Mouse (Mus musculus) kidney, embryonic 14.5 days (tissue): ENCODE data around the gene Gnat2. TPM values are rescaled to one million over a fixed set of nuclear protein-coding genes. Genes with fewer than 3 reads are reported as not detected.

Experiments
- ATAC-seq: fragments of 200-750 bp; cut with Nextera tagmentation; 2 replicates; pipeline ENCODE4 v1.8.0; 2017; ENCODE audit warnings: moderate number of reproducible peaks, mild to moderate bottlenecking, moderate TSS enrichment, moderate library complexity; ENCODE audit not compliant: low FRiP score, low TSS enrichment
- H3K27ac ChIP-seq: fragments of 300-500 bp; sonication (generic); 2 replicates; pipeline ENCODE4 v1.5.1; 2014; ENCODE audit warnings: low read depth, mild to moderate bottlenecking, low read length, moderate library complexity, mixed read lengths
- H3K27me3 ChIP-seq: fragments of 300-500 bp; sonication (generic); 2 replicates; pipeline ENCODE4 v1.6.1; 2014; ENCODE audit warnings: mild to moderate bottlenecking, low read length; ENCODE audit not compliant: control insufficient read depth, insufficient read depth
- H3K36me3 ChIP-seq: fragments of 300-500 bp; sonication (generic); 2 replicates; pipeline ENCODE4 v1.6.1; 2014; ENCODE audit warnings: low read length, mixed read lengths; ENCODE audit not compliant: control insufficient read depth, insufficient read depth
- H3K4me1 ChIP-seq: fragments of 300-500 bp; sonication (generic); 2 replicates; pipeline ENCODE4 v1.6.1; 2014; ENCODE audit warnings: low read length, mixed read lengths; ENCODE audit not compliant: control insufficient read depth, insufficient read depth
- H3K4me2 ChIP-seq: fragments of 300-500 bp; sonication (generic); replicated peaks from 2 replicates; pipeline ENCODE4 v1.6.1; 2014; ENCODE audit warnings: low read depth, mild to moderate bottlenecking, low read length
- H3K4me3 ChIP-seq: fragments of 300-500 bp; sonication (generic); 2 replicates; pipeline ENCODE4 v1.5.1; 2014; ENCODE audit warnings: mild to moderate bottlenecking, low read length
- H3K9ac ChIP-seq: fragments of 300-500 bp; sonication (generic); 2 replicates; pipeline ENCODE4 v1.6.1; 2014; ENCODE audit warnings: low read depth, mild to moderate bottlenecking, low read length, moderate library complexity
- H3K9me3 ChIP-seq: fragments of 300-500 bp; sonication (generic); 2 replicates; pipeline ENCODE4 v1.6.1; 2016; ENCODE audit warnings: low read length; ENCODE audit not compliant: control insufficient read depth
- WGBS: fragments of 180-500 bp; shearing (Covaris S2); extraction: QIAGEN DNeasy Blood & Tissue Kit; methylation state at CpG from one replicate; pipeline ENCODE4 v1.1.7; 2014; 5-methylcytosine and 5-hydroxymethylcytosine counted together
- polyA plus RNA-seq: library from polyadenylated mRNA; unstranded; fragments of >200 nt; fragmentation: Nextera tagmentation; extraction: Ambion mirVana; gene quantifications from 2 replicates; pipeline ENCODE4 v1.2.1, GENCODE M21; 2014

Gnat2 gene
- polyA plus RNA-seq, 1 experiment from 2014 or later, result 1.5 TPM

DNA sequence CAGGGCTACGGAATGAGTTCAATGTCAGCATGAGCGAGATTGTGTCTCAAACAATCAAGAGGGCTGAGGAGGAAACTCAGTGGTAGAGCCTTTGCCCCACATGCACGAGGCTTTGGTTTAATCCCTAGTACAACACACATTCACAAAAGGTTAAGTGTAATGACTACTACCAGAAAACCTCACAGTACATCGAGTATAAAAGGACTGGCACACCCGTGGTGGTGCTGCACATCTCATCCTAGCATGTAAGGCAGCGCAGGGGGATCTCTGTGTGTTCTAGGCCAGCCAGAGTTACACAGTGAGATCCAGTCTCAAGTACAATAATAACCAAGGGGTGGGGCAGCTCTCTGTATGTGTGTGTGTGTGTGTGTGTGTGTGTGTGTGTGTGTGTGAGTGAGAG lies 24.9 kb downstream of the Gnat2 start:
- no peak overlapping the region for H3K4me3 ChIP-seq
- H3K27ac ChIP-seq, result no peak overlapping the region
- peaks cover 60% of the 10 kb centered on the region for H3K36me3 ChIP-seq
- WGBS, result 94% methylated on average over 6 of the region's 6 CpGs
- H3K4me1 ChIP-seq, result no peaks in the 10 kb centered on the region
- H3K4me2 ChIP-seq, result no peak overlapping the region
- no peaks in the 10 kb centered on the region for H3K9me3 ChIP-seq
- no peak for ATAC-seq
- no peaks in the 10 kb centered on the region for H3K27me3 ChIP-seq
- H3K9ac ChIP-seq, result no peak overlapping the region

DNA sequence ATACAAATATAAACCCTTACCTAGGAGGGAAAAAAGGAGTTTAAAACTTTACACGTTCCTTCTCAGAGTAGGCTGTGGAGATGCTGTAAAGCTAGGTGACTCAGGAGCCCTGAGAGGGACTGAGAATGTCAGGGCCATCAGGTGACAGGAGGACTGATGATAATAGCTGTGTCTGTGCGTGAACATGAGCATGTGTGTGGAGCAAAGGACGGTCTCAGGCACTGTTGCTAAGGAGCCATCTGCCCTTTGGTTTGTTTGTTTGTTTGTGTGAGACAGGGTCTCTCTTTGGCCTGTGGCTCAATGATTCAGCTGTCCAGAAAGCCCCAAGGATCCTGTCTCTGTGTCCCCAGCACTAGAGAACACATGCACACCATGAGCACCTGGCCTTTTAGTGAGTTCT lies 28.5 kb downstream of the Gnat2 start:
- ATAC-seq, result no peak
- 85% methylated on average over 3 of the region's 3 CpGs for WGBS
- no peak overlapping the region for H3K4me3 ChIP-seq
- no peaks in the 10 kb centered on the region for H3K4me1 ChIP-seq
- H3K27me3 ChIP-seq, result no peaks in the 10 kb centered on the region
- H3K36me3 ChIP-seq, result peaks cover 39% of the 10 kb centered on the region
- no peaks in the 10 kb centered on the region for H3K9me3 ChIP-seq
- H3K27ac ChIP-seq, result no peak overlapping the region
- H3K4me2 ChIP-seq, result no peak overlapping the region
- H3K9ac ChIP-seq, result no peak overlapping the region

DNA sequence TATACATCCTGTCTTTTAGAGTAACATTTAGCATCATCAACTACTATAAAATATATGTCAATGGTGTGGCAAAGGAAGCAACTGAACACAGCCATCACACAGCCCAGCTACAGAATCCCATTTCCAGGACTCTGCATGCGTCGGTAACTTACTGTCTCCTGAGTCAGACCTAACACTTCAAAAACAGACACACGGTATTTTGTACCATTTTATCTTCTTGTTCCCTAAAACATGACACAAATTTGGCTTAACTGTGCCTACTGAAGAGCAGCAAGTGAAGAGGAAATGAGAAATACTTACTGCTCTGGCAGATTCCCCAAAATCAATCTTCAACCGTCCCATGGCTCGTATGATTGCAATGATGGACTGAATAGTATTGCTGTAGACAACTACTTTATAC lies 30.7 kb downstream of the Gnat2 start:
- Histone ChIP-seq H3K27me3 (no peaks in the 10 kb centered on the region), H3K4me3 (no peak overlapping the region), H3K4me1 (no peaks in the 10 kb centered on the region), H3K36me3 (peaks cover 29% of the 10 kb centered on the region), H3K9ac (no peak overlapping the region), H3K9me3 (no peaks in the 10 kb centered on the region), H3K4me2 (no peak overlapping the region), H3K27ac (no peak overlapping the region)
- WGBS, result 92% methylated on average over 5 of the region's 5 CpGs
- no peak for ATAC-seq

DNA sequence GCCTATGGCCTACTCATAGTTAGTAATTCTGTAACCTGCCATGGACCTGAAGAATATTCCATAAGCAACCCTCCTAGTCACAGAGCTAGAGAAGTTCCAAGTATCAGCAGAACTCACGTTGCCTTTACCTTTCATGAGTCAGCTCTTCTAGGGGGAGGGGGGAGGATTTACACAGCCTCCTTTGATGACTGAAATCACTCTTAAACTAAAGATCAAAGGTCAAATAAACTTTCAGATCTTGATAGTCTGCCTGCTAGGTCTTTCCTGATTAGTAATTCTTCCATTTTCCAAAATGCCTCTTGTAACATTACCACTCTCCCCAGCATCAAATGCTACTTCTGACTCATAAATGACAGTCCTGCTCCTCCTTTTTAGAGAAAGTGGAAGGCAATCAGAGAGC lies 31.5 kb downstream of the Gnat2 start:
- no peak for ATAC-seq
- Histone ChIP-seq H3K4me1 (no peaks in the 10 kb centered on the region; the same call in 1 of the 2 replicates), H3K9ac (no peak overlapping the region), H3K9me3 (no peaks in the 10 kb centered on the region), H3K27ac (no peak overlapping the region), H3K4me3 (no peak overlapping the region), H3K36me3 (peaks cover 20% of the 10 kb centered on the region), H3K27me3 (no peaks in the 10 kb centered on the region), H3K4me2 (no peak overlapping the region)
- 43% methylated on average over 1 of the region's 1 CpGs for WGBS

DNA sequence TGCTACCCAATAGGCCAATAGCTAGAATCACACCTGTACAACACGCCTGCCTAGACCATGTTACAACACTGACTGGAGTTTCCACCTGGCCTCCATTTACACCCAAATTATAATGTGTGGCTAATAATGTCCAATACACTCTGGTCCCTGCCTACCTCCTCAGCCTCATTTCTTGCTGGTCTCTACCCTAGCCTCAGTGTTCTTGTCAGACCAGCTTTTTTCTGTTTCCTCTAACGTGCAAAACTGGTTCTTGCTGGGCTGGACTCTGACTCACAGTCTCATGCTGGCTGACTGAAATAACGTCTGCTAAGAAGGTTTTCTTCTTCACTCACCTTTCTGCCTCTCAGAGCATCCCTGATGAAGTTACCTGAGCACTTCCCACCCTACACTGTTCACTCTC lies 33.7 kb downstream of the Gnat2 start:
- Histone ChIP-seq H3K4me3 (no peak overlapping the region), H3K36me3 (peaks cover 9% of the 10 kb centered on the region; the same call in 1 of the 2 replicates), H3K4me1 (peaks cover 10% of the 10 kb centered on the region; the same call in 1 of the 2 replicates), H3K27me3 (no peaks in the 10 kb centered on the region), H3K9me3 (no peaks in the 10 kb centered on the region), H3K27ac (no peak overlapping the region), H3K4me2 (no peak overlapping the region), H3K9ac (no peak overlapping the region)
- ATAC-seq, result no peak
- 87% methylated on average over 3 of the region's 3 CpGs for WGBS

DNA sequence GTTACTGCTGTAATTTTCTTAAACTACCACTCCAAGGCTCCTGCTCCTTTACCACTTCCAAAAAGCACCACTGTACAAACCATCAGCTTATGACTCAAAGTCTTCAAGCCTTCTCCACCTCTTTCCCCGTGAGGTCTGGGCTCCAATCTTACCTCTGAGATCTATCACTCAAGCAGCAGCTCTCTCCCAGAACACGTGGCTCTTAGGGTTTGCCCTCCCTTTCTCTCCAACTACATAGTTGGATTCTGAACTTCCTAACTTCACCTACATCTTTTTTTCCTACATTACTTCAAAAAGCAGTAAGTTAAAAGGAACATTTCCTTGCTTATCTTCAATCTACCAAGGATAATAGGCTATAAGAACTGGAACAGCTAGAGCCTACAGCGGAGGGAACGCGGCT lies 35.9 kb downstream of the Gnat2 start:
- 53% methylated on average over 5 of the region's 5 CpGs for WGBS
- H3K36me3 ChIP-seq, result no peaks in the 10 kb centered on the region; the same call in 1 of the 2 replicates
- ATAC-seq, result no peak
- no peak overlapping the region for H3K4me3 ChIP-seq
- H3K27ac ChIP-seq, result no peak overlapping the region
- peaks cover 22% of the 10 kb centered on the region; the same call in 1 of the 2 replicates for H3K4me1 ChIP-seq
- no peaks in the 10 kb centered on the region for H3K9me3 ChIP-seq
- H3K9ac ChIP-seq, result no peak overlapping the region
- H3K4me2 ChIP-seq, result no peak overlapping the region
- H3K27me3 ChIP-seq, result no peaks in the 10 kb centered on the region

DNA sequence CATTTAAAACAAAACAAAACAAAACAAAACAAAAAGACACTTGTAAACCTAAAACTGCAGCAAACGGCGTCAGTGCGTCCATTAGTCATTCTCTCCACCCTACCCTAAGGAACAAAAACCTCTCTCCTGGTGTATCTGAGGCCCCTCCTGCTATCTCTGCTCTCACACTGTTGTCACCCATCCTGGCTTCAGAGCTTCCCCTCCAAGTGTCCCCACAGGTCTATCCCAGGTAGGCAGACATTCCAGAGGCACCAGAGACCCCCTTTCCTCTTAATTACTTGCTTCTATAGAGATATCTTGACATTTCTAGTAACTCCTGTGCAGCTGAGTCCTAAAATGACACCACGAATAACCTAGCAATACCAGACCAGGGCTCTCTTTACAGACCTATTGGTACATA lies 36.8 kb downstream of the Gnat2 start:
- H3K27ac ChIP-seq, result no peak overlapping the region
- no peaks in the 10 kb centered on the region for H3K9me3 ChIP-seq
- no peak overlapping the region for H3K4me3 ChIP-seq
- peaks cover 22% of the 10 kb centered on the region; the same call in 1 of the 2 replicates for H3K4me1 ChIP-seq
- H3K27me3 ChIP-seq, result no peaks in the 10 kb centered on the region
- no peak for ATAC-seq
- H3K4me2 ChIP-seq, result no peak overlapping the region
- no peaks in the 10 kb centered on the region; the same call in 1 of the 2 replicates for H3K36me3 ChIP-seq
- no peak overlapping the region for H3K9ac ChIP-seq
- WGBS, result 75% methylated on average over 4 of the region's 4 CpGs

DNA sequence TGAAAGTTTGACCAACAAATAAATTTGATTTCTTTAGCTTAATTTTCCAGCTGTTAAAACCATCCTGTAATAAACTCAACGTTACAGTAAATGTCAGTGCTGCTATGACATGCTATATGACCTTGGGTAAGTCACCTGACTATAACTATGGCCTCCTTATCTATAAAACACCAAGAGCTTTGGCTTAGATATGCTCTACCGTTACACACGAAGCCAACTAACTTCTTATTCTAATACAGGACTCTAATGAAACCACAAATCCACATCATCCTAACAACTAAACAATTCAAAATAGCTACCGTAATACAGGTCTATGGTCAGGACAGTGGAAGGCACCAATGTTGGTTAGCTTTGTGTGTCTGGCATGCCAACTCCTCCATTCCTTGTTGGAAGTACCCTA lies 37.2 kb downstream of the Gnat2 start:
- no peak overlapping the region for H3K4me3 ChIP-seq
- no peak overlapping the region for H3K9ac ChIP-seq
- no peaks in the 10 kb centered on the region for H3K27me3 ChIP-seq
- H3K36me3 ChIP-seq, result no peaks in the 10 kb centered on the region; the same call in 1 of the 2 replicates
- H3K4me2 ChIP-seq, result no peak overlapping the region
- no peak overlapping the region for H3K27ac ChIP-seq
- ATAC-seq, result no peak
- WGBS, result 88% methylated on average over 4 of the region's 4 CpGs
- no peaks in the 10 kb centered on the region for H3K9me3 ChIP-seq
- peaks cover 22% of the 10 kb centered on the region; the same call in 1 of the 2 replicates for H3K4me1 ChIP-seq

DNA sequence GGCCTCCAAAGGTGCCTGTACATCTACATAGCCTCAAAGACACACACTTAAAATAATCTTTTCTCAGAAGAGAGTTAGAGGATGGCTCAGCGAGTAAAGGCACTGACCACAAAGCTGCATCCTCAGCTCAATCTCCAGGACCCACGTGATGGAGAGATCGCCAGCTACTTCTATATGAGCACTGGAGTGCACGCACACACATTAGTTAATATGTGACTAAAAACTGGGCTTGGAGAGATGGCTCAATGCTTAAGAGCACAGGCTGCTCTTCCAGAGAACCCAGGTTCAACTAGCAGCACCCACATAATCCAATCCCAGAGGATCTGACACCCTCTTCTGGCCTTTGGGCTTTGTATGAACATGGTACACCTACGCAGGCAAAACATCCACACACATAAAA lies 38.6 kb downstream of the Gnat2 start:
- Histone ChIP-seq H3K27ac (no peak overlapping the region), H3K9ac (no peak overlapping the region), H3K9me3 (no peaks in the 10 kb centered on the region), H3K36me3 (no peaks in the 10 kb centered on the region; the same call in 1 of the 2 replicates), H3K4me3 (no peak overlapping the region), H3K27me3 (no peaks in the 10 kb centered on the region), H3K4me1 (peaks cover 22% of the 10 kb centered on the region; the same call in 1 of the 2 replicates), H3K4me2 (no peak overlapping the region)
- WGBS, result 83% methylated on average over 5 of the region's 5 CpGs
- ATAC-seq, result no peak
